Mouse (Mus musculus) embryo, embryonic 10 days (tissue): ENCODE results near the gene Pmm2.
A peak's percentile ranks its signal among the peaks of the same experiment; 100 is the strongest.

Source experiments
- DNase-seq: peaks from one replicate; pipeline ENCODE4 v3.0.0-alpha.2; 2015; ENCODE audit warnings: low spot score

The Pmm2 gene

GRCm38 (mm10) chr16:8679780-8680179 is 42.3 kb downstream of the Pmm2 start:
- DNase-seq, result no peak

GRCm38 (mm10) chr16:8680470-8680869 is 43.0 kb downstream of the Pmm2 start, which contains the start of gene Gm5767:
TSS of gene Gm5767 (plus strand) at chr16:8680770.
- DNase-seq, result no peak

- DNase-seq, result no peak
Measured at GRCm38 (mm10) chr16:8685087-8685486, 47.6 kb downstream of the Pmm2 start.

- peak; percentile 80 for DNase-seq
Measured at GRCm38 (mm10) chr16:8686121-8686870, 48.8 kb downstream of the Pmm2 start.

DNA sequence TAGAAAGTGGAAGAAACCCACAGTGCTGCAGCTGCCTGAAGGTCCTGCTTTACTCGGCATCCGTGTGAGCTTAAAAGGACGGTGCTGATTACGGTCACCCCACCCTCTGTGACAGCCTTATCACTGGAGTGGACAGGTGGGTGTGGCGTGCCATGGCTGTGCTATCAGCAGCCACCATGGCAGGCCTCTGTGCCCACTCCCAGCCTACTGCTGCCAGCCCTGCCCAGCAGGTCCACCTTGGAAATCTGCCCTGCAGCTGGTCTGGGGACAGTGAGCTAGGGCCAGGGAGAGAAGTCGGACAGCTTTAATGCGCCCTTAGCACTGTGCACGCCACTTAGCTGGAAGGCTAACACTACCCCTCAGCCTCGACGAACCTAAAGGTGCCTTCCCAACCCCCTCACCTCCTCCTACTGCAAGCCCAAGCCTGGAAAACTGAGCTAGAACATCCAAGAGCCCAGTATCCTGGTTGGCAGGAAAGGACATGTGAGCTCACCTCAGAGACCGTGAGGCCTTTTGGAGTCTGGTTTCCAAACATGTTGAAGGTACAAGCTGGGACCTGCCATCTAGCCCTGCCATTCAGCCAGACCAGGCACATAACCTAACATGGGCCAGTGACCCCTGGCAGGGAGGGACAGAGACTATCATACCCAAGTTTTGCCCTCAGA is 49.5 kb downstream of the Pmm2 start:
- no peak for DNase-seq

DNA sequence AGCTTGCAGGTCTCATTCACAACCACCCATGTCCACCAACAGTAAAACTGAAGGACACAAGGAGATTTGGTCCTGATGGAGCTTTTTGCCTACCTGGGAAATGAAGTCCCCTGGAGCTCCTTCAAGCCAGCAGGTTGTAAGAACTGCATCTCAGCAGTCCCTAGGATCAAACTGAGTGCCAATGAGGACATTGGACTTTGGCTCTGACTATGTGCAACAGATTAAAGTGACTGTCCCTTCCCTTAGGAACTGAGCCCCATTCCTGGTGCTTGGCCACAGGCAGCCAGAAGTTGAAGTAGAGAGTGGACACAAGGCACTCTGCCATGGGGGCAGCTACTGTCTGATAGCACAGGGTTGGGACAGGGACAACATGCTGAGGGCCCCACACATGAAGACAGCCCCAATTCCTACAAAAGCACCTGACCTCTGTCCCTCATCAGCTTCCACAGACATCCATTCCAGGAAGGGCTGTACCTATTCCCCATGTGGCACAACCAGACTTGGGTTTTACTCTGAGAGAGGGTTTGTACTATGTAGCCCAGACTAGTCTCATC is 50.2 kb downstream of the Pmm2 start:
- DNase-seq, result no peak

GRCm38 (mm10) chr16:8689979-8690656 is 52.6 kb downstream of the Pmm2 start:
- DNase-seq, result no peak

GRCm38 (mm10) chr16:8691206-8691605 is 53.7 kb downstream of the Pmm2 start:
- no peak for DNase-seq

- DNase-seq, result no peak
Measured at GRCm38 (mm10) chr16:8699556-8699955, 62.1 kb downstream of the Pmm2 start.

DNA sequence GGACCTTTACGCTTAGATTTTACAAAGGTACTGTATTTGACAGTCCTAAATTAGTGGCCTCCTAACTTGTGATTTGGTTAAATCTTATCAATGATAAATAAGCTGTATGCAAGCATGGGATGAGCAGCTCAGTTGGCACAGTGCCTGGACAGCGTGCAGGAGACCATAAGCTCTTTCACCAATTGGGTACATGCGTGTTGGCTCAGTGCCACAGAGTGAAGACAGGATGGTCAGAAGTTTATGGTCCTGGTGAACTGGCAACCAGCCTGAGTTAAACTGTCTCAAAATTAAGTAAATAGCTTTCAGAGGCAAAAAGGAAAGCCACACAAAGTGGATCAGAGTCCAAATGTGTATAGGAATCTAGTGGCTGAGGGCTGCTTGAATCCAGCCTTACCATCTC is 63.1 kb downstream of the Pmm2 start:
- no peak for DNase-seq

DNA sequence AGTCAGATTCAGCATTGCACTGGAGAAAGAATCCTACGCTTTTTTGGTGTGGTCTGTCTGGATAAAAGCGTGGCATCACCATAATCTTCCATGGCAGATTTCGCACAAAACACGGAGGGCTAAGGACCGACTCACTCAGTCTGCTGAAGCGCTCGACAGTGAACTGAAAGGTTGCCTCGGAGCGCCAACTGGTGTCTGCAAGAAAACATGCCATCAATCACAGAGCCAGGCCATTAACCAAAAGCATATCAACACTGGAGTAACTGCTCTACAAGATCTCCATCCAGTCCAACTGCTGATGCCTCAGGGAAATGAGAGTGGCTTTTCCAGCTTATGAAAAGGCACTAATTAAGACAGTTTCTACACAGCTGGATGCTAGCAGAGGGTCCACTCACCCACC is 74.5 kb downstream of the Pmm2 start:
- no peak for DNase-seq
